Mouse (Mus musculus): ENCODE data around the gene Megf8. TPM values are rescaled to one million over a fixed set of nuclear protein-coding genes. Genes with fewer than 3 reads are reported as not detected.

Gene Megf8
- polyA plus RNA-seq, 1 experiment from 2014 or later: 15.4 TPM

DNA sequence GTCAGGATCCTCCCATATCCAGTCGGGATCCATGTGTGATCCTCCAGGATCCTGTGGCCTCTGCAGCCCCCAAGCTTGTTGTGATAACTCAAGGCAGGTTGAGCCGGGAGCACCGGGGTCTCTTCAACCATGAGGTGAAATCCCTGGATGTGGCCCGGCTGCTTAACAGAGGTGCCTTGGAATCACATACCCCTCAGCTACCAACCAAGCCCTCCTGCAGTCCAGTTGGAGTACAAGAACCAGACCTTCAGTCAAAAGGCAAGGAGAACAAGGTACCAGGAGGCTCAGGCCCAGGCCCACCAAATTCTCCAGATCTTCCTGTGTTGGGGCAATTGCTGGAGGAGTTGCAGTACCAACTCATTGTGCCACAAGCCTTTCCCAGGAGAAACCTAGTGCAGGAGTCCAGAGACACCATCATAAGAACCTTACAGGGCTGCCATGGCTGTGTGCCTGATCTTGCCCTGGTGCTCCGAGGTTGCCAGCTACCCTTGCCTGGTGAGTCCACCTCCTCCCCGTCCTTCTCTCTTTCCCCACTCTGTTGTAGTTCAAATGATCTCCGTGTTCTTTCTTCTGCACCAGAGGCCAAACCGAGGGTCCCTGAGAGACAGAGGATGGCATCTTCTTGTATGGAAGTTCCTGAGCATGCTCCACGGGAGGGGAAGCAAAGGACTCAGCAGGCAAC, 13.8 kb upstream of the Megf8 start:
- Histone ChIP-seq H3K9ac (ENCODE audit: low read depth, low read length) (no peak overlapping the region), H3K4me1 (ENCODE audit: control insufficient read depth, insufficient read depth, low read length) (0 out of 2 replicates have a peak, but pooled peaks cover 2% of the 10 kb centered on the region), H3K27ac (replicated peaks; ENCODE audit: low read depth, low read length) (no peak overlapping the region), H3K4me2 (ENCODE audit: low read depth, low read length) (no peak overlapping the region), H3K27me3 (replicated peaks; ENCODE audit: control insufficient read depth, insufficient read depth, low read length) (peaks cover under 1% of the 10 kb centered on the region; the same call in 1 of the 2 replicates), H3K9me3 (ENCODE audit: control insufficient read depth, low read length) (no peaks in the 10 kb centered on the region), H3K36me3 (ENCODE audit: control insufficient read depth, insufficient read depth, low read length) (no peaks in the 10 kb centered on the region), H3K4me3 (ENCODE audit: low read depth, low read length) (no peak overlapping the region)
- 64% methylated on average over 9 of the region's 9 CpGs for WGBS
- no peak for ATAC-seq (ENCODE audit: low read depth)
- no peak for DNase-seq (ENCODE audit: low spot score)

DNA sequence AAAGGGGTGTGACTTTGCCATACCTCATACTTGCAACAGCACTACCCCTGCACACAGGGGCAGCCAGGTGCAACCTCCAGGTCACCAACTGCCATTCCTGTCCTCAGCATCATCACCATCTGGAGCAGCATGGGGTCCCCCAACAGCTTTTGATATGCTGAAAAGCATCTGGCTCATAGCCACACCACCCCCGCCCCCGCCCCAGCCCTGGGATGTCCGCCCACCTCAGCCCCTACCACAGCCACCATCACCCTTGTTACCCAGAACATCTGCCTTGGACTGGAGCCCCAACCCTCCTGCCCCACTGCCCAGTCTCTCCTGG, 13.3 kb upstream of the Megf8 start:
- ATAC-seq (ENCODE audit: low read depth): no peak
- 87% methylated on average over 3 of the region's 3 CpGs for WGBS

DNA sequence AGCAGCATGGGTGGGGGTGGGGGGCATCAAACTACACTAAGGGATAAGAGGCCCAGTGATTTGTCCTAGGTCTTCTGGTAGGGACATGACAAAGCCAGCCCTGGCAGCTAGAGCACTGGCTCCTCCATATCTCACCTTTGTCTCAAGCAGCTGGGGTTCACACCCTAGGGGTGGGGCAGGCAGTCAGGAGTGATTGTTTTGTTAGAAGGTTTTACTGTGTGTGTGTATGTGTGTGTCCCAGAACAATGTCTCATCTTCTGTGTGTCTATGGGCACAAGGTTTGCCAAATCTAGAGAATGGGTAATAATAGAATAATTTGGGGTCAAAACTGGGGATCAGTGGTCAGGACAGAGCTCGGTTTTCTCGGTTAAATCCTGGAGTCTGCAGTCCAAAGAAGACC, 11.5 kb upstream of the Megf8 start:
- H3K27me3 ChIP-seq (replicated peaks; ENCODE audit: control insufficient read depth, insufficient read depth, low read length): peaks cover 8% of the 10 kb centered on the region; the same call in 1 of the 2 replicates
- peak overlapping the region; percentile 52 for H3K4me3 ChIP-seq (ENCODE audit: low read depth, low read length)
- H3K4me2 ChIP-seq (ENCODE audit: low read depth, low read length): peak overlapping the region; percentile 97
- H3K9ac ChIP-seq (ENCODE audit: low read depth, low read length): peak overlapping the region; percentile 49
- ATAC-seq (ENCODE audit: low read depth): no peak
- H3K4me1 ChIP-seq (ENCODE audit: control insufficient read depth, insufficient read depth, low read length): 0 out of 2 replicates have a peak, but pooled peaks cover 2% of the 10 kb centered on the region
- no peaks in the 10 kb centered on the region for H3K9me3 ChIP-seq (ENCODE audit: control insufficient read depth, low read length)
- DNase-seq (ENCODE audit: low spot score): no peak
- no peak overlapping the region for H3K27ac ChIP-seq (replicated peaks; ENCODE audit: low read depth, low read length)
- 2% methylated on average over 2 of the region's 2 CpGs for WGBS
- H3K36me3 ChIP-seq (ENCODE audit: control insufficient read depth, insufficient read depth, low read length): no peaks in the 10 kb centered on the region

More for the DNA sequence above, 13.3 kb upstream of the Megf8 start:
- no peak overlapping the region for H3K9ac ChIP-seq (ENCODE audit: low read depth, low read length)
- DNase-seq (ENCODE audit: low spot score): no peak
- H3K4me3 ChIP-seq (ENCODE audit: low read depth, low read length): no peak overlapping the region
- no peaks in the 10 kb centered on the region for H3K9me3 ChIP-seq (ENCODE audit: control insufficient read depth, low read length)
- peaks cover 6% of the 10 kb centered on the region; the same call in 1 of the 2 replicates for H3K27me3 ChIP-seq (replicated peaks; ENCODE audit: control insufficient read depth, insufficient read depth, low read length)
- H3K36me3 ChIP-seq (ENCODE audit: control insufficient read depth, insufficient read depth, low read length): no peaks in the 10 kb centered on the region
- 0 out of 2 replicates have a peak, but pooled peaks cover 2% of the 10 kb centered on the region for H3K4me1 ChIP-seq (ENCODE audit: control insufficient read depth, insufficient read depth, low read length)
- H3K27ac ChIP-seq (replicated peaks; ENCODE audit: low read depth, low read length): no peak overlapping the region
- no peak overlapping the region for H3K4me2 ChIP-seq (ENCODE audit: low read depth, low read length)

DNA sequence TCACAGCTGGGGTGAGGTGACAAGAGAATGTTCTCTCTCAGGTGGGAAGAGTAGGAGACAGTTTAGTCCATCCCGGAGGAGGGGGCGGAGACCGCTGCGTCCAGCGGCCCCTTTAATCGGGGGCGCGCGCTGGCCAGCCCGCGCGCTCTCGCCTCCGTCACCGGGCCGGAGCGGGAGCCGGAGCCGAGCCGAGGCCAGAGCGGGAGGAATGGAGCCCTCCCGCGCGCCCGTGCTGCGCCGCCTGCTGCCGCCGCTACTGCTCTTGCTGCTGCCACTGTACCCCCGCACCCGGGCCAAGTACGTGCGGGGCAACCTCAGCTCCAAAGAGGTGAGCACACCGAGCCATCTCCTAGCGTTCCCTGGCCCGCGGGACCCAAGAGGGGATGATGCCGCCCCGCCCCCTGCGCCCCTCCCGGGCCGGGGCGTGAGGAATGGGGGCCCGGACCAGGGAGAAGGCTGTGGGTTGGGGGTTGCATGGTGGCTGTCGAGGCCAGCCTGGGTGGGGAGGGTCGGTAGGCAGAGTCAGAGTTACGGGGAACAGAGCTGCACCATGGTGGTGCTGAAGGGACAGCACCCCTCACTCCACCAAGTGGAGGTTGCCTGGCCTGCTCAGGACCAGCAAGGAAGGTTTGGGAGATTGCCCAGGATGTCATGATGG, 10.9 kb upstream of the Megf8 start, which contains the start of gene Tmem145:
Gene Tmem145 (plus strand): TSS at position 151 of the 658 bp plus-strand sequence.
- ATAC-seq (ENCODE audit: low read depth): peak; percentile 87
- H3K9me3 ChIP-seq (ENCODE audit: control insufficient read depth, low read length): no peaks in the 10 kb centered on the region
- DNase-seq (ENCODE audit: low spot score): peak; percentile 85
- 1% methylated on average over 24 of the region's 47 CpGs for WGBS
- no peak within 1 kb of the TSS for H3K27ac ChIP-seq (replicated peaks; ENCODE audit: low read depth, low read length)
- H3K4me3 ChIP-seq (ENCODE audit: low read depth, low read length): peak within 1 kb of the TSS; percentile 52
- peak within 1 kb of the TSS; percentile 49 for H3K9ac ChIP-seq (ENCODE audit: low read depth, low read length)
- no peaks in the 10 kb centered on the region for H3K36me3 ChIP-seq (ENCODE audit: control insufficient read depth, insufficient read depth, low read length)
- H3K4me2 ChIP-seq (ENCODE audit: low read depth, low read length): peak within 1 kb of the TSS; percentile 97
- H3K4me1 ChIP-seq (ENCODE audit: control insufficient read depth, insufficient read depth, low read length): 0 out of 2 replicates have a peak, but pooled peaks cover 2% of the 10 kb centered on the region
- peaks cover 10% of the 10 kb centered on the region for H3K27me3 ChIP-seq (replicated peaks; ENCODE audit: control insufficient read depth, insufficient read depth, low read length)

DNA sequence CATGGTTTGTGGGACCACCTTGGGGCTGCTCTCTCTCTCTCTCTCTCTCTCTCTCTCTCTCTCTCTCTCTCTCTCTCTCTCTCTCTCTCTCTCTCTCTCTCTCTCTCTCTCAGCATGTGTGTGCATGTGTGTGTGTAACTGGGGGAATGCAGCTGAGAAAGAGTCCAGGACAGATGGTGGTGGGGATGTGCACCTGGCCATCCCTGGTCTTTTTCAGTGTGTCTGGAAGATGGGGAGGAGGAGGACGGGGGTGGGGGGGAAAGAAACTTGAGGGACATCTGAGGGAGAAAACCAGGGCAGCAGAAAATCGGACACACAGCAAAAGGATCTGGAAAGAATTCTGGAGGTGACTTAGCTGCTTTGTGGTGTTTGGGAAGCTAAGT, 10.4 kb upstream of the Megf8 start:
- Histone ChIP-seq H3K27ac (replicated peaks; ENCODE audit: low read depth, low read length) (no peak overlapping the region), H3K4me1 (ENCODE audit: control insufficient read depth, insufficient read depth, low read length) (0 out of 2 replicates have a peak, but pooled peaks cover 2% of the 10 kb centered on the region), H3K27me3 (replicated peaks; ENCODE audit: control insufficient read depth, insufficient read depth, low read length) (peaks cover 15% of the 10 kb centered on the region), H3K4me3 (ENCODE audit: low read depth, low read length) (no peak overlapping the region), H3K9ac (ENCODE audit: low read depth, low read length) (no peak overlapping the region), H3K9me3 (ENCODE audit: control insufficient read depth, low read length) (no peaks in the 10 kb centered on the region), H3K4me2 (ENCODE audit: low read depth, low read length) (peak overlapping the region; percentile 97), H3K36me3 (ENCODE audit: control insufficient read depth, insufficient read depth, low read length) (no peaks in the 10 kb centered on the region)
- 43% methylated on average over 2 of the region's 2 CpGs for WGBS
- ATAC-seq (ENCODE audit: low read depth) (no peak), DNase-seq (ENCODE audit: low spot score) (no peak)

DNA sequence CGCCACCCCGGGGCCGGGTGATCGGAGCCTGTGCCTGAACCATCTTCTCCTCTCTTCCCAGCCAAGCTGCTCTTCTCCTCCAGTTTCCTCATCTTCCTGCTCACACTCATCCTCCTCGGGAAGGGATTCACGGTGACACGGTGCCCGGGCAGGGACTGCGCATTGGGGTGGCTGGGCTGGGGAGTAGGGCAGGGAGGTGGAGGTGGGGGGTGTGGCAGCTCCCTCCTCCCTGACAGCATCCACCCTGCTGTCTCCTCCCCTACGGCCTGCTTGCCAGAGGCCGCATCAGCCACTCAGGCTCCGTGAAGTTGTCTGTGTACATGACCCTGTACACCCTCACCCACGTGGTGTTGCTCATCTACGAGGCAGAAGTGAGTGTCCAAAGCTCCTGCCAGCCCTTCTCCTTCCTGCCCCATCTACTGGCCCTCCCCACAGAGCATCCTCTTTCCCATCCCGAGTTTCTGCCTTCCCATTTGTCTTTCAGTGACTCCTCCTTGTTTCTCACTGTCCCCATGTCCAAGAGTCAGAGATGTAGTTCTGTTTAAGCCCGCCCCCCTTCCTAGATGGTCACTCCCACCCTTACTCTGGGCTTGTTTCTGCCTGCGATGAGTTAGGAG, 8.2 kb upstream of the Megf8 start:
- 0 out of 2 replicates have a peak, but pooled peaks cover 2% of the 10 kb centered on the region for H3K4me1 ChIP-seq (ENCODE audit: control insufficient read depth, insufficient read depth, low read length)
- ATAC-seq (ENCODE audit: low read depth) (no peak), DNase-seq (ENCODE audit: low spot score) (no peak)
- no peaks in the 10 kb centered on the region for H3K9me3 ChIP-seq (ENCODE audit: control insufficient read depth, low read length)
- no peak overlapping the region for H3K9ac ChIP-seq (ENCODE audit: low read depth, low read length)
- H3K4me2 ChIP-seq (ENCODE audit: low read depth, low read length): no peak overlapping the region
- 54% methylated on average over 15 of the region's 17 CpGs for WGBS
- peaks cover 31% of the 10 kb centered on the region for H3K27me3 ChIP-seq (replicated peaks; ENCODE audit: control insufficient read depth, insufficient read depth, low read length)
- no peak overlapping the region for H3K4me3 ChIP-seq (ENCODE audit: low read depth, low read length)
- no peak overlapping the region for H3K27ac ChIP-seq (replicated peaks; ENCODE audit: low read depth, low read length)
- H3K36me3 ChIP-seq (ENCODE audit: control insufficient read depth, insufficient read depth, low read length): no peaks in the 10 kb centered on the region

DNA sequence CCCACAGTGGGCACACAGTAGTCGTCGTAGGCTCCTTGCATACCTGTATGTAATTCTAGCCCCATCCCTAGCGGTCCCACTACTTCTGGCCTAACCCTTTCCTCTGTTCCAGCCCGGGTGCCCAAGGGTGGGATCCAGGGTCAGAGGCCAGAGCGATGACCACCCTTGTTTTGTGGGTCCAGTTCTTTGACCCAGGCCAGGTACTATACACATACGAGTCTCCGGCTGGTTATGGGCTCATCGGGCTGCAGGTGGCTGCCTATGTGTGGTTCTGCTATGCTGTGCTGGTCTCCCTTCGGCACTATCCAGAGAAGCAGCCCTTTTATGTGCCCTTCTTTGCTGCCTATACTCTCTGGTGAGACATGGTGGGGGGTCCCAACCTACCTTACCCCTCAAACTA, 7.5 kb upstream of the Megf8 start:
- Histone ChIP-seq H3K27me3 (replicated peaks; ENCODE audit: control insufficient read depth, insufficient read depth, low read length) (peaks cover 37% of the 10 kb centered on the region), H3K27ac (replicated peaks; ENCODE audit: low read depth, low read length) (no peak overlapping the region), H3K36me3 (ENCODE audit: control insufficient read depth, insufficient read depth, low read length) (no peaks in the 10 kb centered on the region), H3K4me2 (ENCODE audit: low read depth, low read length) (no peak overlapping the region), H3K9ac (ENCODE audit: low read depth, low read length) (no peak overlapping the region), H3K4me1 (ENCODE audit: control insufficient read depth, insufficient read depth, low read length) (0 out of 2 replicates have a peak, but pooled peaks cover 2% of the 10 kb centered on the region), H3K4me3 (ENCODE audit: low read depth, low read length) (no peak overlapping the region), H3K9me3 (ENCODE audit: control insufficient read depth, low read length) (no peaks in the 10 kb centered on the region)
- WGBS: 81% methylated on average over 9 of the region's 9 CpGs
- ATAC-seq (ENCODE audit: low read depth) (no peak), DNase-seq (ENCODE audit: low spot score) (no peak)

DNA sequence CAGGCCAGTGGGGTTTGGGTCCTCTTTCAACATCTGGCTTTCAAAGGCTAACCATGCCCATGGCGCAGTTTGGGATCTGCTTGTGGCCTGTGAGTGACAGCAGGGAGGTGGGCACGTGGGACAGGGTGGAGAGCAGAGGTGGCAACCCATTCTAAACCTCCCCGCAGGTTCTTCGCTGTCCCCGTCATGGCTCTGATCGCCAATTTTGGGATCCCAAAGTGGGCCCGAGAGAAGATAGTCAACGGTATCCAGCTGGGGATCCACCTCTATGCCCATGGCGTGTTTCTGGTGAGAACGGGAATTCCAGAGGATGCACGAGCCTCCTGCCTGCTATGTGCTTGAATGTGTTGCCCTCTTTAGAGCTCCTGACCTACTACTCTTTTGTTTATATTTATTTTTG, 5.8 kb upstream of the Megf8 start:
- H3K9ac ChIP-seq (ENCODE audit: low read depth, low read length): no peak overlapping the region
- H3K4me1 ChIP-seq (ENCODE audit: control insufficient read depth, insufficient read depth, low read length): peaks cover 7% of the 10 kb centered on the region; the same call in 1 of the 2 replicates
- no peaks in the 10 kb centered on the region for H3K9me3 ChIP-seq (ENCODE audit: control insufficient read depth, low read length)
- no peak for ATAC-seq (ENCODE audit: low read depth)
- H3K4me2 ChIP-seq (ENCODE audit: low read depth, low read length): no peak overlapping the region
- WGBS: 81% methylated on average over 11 of the region's 11 CpGs
- H3K27ac ChIP-seq (replicated peaks; ENCODE audit: low read depth, low read length): no peak overlapping the region
- peaks cover 49% of the 10 kb centered on the region for H3K27me3 ChIP-seq (replicated peaks; ENCODE audit: control insufficient read depth, insufficient read depth, low read length)
- no peak overlapping the region for H3K4me3 ChIP-seq (ENCODE audit: low read depth, low read length)
- DNase-seq (ENCODE audit: low spot score): no peak
- no peaks in the 10 kb centered on the region for H3K36me3 ChIP-seq (ENCODE audit: control insufficient read depth, insufficient read depth, low read length)
